Mouse (Mus musculus): Measurements from ENCODE around the gene Vps18.

Gene Vps18

DNA sequence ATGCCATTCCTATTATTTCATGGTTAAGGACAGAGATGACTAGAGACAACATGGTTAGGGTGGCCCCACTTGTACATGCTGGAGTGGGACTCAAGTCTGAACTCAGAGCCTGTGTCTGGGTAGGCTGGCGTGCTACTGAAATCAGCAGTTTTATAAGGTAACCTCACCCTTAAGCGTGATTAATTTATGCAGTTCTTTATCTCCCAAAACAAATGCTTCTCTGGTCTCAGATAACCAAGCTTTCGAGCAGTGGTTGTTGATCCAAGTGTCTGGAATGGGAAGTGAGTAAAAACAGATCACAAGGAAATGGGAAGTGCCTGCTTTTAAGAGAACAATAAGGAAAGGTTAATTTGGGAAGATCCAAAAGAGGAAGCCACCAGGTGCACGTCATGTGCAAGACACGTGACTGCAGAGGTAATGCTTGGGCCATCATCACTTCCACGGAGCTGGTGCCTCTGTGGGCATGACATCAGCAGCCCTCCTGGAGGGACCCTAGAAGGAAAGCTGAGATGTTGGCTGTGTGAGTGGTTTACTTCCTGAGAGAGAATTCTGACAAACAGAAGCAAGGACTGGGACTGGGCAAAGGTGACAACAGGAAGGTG is 56.1 kb downstream of the Vps18 start:
- DNase-seq (ENCODE audit: low read depth): no peak

Data from NIH3T3 (cell line).